Mouse (Mus musculus): ENCODE data around the gene Cst9.

Cst9 gene

DNA sequence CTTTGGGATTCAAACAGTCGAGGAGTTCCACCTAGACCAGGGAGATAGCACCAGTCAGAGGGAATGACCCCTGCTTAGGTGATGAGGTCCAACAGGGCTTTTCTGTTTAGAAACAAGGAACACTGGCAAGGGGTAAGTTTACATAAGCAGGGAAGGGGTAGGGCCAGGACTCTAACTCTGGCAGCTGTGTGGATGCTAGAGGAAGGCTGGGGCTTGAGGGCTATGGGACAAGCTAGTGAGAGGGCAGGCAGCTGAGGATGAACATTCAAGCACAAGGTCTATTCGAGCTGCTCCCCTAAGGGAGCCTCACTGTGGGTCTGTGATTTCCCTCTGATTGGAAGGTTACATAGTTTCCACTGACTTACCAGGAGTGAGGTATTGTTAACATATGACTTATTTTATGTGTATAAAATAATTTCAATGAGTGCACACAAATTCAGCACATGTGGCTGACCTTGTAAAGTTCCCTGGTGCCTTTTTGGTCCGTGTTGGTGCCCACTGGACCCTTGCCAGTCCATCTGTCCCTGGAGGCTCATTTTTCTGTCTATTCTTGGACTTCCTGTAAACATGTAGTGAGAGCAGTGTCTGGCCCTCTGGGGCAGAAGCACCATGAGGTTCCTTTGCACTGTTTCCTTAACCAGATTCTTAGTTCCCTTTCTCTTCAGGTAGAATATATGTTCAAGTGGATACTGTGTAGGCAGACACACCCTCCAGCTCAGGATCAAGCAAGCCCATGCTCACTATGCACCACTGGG, 42.2 kb downstream of the Cst9 start:
- peak; percentile 37 to 38 for DNase-seq

DNA sequence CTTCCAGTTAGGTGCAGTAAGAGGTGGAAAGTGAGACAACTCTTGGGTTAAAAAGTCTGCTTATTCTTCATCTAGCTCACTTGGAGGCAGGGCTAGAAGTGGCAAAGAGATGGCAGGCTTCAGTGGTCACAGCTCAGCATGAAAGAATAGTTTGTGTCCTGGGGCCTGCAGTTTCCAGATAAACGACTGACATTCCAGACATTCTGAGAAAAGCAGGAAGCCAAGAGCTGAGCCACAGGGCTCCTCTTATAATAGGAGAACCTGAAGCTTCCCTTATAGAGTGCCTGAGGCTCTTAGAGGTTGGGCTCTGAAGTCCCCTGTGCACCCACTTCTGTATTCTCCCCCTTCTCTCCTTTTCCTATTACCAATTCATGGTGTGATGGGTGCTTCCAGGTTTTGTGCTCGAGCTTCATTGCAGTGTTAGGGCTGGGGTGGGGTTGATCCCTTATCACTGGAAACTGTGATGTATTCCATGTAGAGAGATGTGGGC, 43.7 kb downstream of the Cst9 start:
- DNase-seq: no peak

DNA sequence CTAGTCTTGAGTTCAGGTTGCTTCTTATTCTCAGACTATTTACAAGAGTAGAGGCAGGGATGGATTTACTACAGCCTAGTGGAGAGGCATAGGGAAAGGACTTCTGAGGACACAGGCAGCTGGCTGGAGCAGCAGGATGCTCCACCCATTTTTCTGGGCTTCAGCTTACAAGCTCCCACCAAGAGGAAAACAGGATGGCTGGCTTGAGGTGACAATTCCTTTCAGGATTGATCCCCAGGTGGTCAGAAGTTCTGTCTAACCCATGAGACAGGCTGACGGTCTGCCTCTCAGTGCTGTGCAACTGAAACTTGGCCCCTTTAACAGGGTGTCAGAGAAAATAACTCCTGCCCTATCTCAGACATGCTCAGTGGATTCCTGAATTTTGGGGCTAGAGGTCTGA, 44.3 kb downstream of the Cst9 start:
- peak in 1 of 2 experiments; percentile 13 for DNase-seq

DNA sequence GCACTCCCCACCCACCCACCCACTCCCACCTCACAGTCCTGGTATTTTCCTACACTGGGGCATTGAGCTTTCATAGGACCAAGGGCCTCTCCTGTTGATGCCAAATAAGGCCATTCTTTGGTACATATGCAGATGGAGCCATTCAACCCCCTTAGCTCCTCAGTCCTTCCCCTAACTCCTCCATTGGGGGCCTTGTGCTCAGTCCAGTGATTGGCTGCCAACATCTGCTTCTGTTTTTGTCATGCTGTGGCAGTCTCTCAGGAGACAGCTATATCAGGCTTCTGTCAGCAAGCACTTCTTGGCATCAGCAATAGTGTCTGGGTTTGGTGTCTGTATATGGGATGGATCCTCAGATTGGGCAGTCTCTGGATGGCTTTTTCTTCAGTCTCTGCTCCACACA, 49.8 kb downstream of the Cst9 start:
- DNase-seq: no peak

Data from kidney, postnatal 4 days (tissue).